Mouse (Mus musculus) left cerebral cortex, adult 8-10 months (tissue): ENCODE measurements around the gene Smg6. TPM values are rescaled to one million over a fixed set of nuclear protein-coding genes. Genes with fewer than 3 reads are reported as not detected.

ENCODE experiments used
- DNase-seq, 2 experiments: peaks; one replicate each; pipeline ENCODE4 v3.0.0; 2022; ENCODE audit warnings: low spot score in 2 of 2
- total RNA-seq, 4 experiments: library from RNA; stranded (reverse); gene quantifications; 2 replicates each; pipeline ENCODE4 v1.2.4; 2022

The Smg6 gene
- total RNA-seq, 4 experiments from 2014 or later, result 30.7 to 33.6 (median 31.9) TPM

DNA sequence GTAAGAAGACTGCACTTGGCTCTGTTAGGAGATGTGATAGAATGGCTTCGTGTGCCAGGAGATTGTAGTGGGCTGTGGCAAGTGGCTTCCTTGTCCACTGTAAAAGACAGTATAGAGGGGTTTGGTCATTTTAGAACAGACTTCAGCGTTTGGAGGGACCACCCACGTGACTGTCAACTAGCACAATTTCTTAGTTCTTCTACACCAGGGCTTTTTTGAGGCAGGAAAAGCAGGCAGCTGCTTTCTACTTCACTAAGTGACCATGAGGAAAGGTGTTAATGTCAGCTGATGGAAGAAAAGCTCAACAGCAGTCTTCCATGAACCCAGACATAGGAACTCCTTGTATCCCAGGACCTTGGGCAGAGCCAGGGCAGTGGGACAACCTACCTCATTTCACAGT lies 121.0 kb downstream of the Smg6 start:
- no peak for DNase-seq

DNA sequence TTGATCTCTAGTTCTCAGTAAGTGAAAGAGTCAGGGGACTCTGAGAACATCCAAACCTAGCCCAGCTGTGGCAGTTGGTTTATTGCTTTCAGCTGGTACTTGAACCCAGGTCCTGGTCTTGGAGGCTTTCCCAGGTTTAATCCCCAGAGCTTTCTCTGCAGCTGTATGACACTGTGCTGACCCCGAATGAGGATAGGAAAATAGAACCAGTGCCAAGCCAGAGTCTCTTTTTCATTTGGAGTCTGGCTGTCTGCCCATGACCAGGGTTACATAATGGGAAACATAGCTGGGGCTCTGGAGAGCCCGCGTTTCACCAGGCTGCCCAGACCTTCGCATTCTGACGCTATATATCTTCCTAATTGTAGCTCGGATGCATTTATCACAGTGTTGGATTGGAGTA lies 121.4 kb downstream of the Smg6 start:
- DNase-seq, result peak in 1 of 2 experiments; percentile 54

DNA sequence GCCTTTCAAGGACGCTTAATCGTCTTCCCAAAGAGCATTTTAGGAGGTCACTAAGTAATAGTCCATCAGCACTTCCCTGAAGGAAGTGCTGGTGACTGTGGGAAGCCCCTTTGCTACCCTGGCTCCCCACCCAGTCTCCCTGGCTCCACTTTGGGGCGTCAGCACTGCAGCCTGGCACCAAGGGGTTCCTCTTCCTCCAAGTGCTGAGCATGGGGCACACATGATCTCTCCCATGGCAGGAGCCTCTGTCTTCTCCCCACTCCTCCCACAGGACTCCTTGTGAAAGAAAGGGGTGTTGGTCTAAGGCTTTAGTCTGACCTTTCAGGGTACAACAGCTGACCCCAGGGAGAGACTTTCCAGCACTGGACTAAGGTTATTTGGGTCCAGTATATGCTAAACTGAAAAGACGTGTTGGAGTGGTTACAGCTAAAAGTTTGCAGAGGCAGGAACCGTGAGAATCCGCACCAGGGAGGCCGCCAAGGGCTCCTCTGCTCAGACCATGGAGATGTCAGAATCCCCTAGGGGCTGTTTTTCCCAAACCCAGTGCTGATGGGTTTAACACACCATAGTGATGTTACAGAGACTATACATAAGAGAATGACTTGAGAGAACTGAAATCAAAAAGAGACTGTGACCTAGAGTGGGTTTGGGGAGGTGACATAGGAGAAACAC lies 122.2 kb downstream of the Smg6 start:
- no peak for DNase-seq

- no peak for DNase-seq
Observed at GRCm38 (mm10) chr11:75049146-75049545, 123.5 kb downstream of the Smg6 start.

- no peak for DNase-seq
Observed at GRCm38 (mm10) chr11:75049807-75050206, 124.2 kb downstream of the Smg6 start.

DNA sequence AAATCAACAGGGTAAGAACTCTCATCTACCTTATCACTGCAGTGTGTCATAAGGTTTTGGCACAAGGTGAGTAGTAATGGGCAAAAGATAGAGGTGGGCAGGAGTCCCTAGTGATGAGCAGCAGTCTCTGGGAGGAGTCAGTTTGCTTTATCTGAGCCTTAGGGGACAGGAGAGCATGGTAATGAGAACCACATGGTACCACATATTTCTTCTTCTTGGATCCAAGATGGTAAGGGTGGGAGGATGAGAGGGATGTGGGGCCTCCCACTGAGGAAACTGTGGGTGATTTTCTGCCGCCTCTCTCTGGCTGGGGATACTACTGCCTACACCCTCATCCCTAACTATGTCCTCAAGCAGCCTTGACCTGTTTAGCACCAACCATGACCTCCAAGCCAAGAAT lies 125.6 kb downstream of the Smg6 start:
- DNase-seq, result no peak

- DNase-seq, result no peak
Observed at GRCm38 (mm10) chr11:75051712-75052550, 126.3 kb downstream of the Smg6 start.

- DNase-seq, result no peak
Observed at GRCm38 (mm10) chr11:75053020-75053419, 127.4 kb downstream of the Smg6 start.

GRCm38 (mm10) chr11:75053722-75054121 lies 128.1 kb downstream of the Smg6 start:
- DNase-seq, result no peak

DNA sequence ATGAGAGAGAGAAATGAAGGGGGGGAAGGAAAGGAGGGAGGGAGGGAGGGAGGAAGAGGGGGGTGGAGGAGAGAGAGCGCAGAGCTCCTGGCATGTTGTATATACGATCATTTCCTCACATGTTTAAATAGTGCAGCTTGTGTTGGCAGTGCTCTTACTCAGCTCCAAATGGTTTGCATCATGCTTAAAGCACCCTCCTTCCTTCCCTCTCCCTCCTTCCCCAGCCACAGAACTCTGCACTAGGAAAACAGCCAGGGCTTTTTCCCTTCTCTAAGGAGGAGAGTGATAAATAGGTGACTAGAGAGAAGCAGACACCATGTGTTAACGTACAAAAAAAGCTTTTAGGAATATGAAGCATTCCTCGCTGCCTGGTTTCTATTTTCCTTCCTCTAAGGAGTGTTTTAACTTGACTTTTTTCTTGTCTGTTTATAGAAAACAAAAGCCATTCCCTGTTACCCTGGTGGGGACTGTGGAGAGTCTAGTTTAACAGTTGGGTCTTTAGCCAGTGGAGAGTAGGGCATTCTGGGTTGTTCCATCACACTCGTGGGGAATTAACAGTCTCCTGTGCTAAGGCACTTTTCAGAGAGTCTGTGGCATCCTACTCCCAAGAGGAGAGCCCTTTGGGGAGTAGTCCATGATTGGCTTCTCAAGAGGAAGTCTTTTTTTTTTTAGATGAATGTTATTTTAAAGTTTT lies 128.7 kb downstream of the Smg6 start:
- no peak for DNase-seq

GRCm38 (mm10) chr11:75054878-75055214 lies 129.2 kb downstream of the Smg6 start:
- no peak for DNase-seq

- no peak for DNase-seq
Observed at GRCm38 (mm10) chr11:75062650-75063049, 137.0 kb downstream of the Smg6 start.

DNA sequence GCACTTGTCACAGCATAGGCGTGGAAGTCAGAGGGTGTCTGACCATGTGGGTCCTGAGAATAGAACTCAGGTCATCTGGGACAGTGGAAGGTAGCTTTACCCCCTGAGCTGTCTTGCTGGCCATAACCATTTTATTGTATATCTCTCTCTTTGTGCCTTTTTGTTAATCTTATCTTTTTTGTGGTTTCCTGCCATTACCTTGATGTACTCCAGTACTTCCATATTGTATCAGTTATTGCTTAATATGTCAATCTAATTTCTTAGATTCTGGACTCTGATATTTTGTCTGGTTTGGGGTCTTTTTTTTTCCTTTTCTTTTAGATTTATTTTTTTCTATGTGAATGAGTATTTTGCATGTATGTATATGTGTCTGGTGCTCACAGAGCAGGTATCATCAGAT lies 138.6 kb downstream of the Smg6 start:
- DNase-seq, result no peak

GRCm38 (mm10) chr11:75071352-75071751 lies 145.7 kb downstream of the Smg6 start:
- no peak for DNase-seq

GRCm38 (mm10) chr11:75072932-75073625 lies 147.5 kb downstream of the Smg6 start:
- DNase-seq, result no peak

DNA sequence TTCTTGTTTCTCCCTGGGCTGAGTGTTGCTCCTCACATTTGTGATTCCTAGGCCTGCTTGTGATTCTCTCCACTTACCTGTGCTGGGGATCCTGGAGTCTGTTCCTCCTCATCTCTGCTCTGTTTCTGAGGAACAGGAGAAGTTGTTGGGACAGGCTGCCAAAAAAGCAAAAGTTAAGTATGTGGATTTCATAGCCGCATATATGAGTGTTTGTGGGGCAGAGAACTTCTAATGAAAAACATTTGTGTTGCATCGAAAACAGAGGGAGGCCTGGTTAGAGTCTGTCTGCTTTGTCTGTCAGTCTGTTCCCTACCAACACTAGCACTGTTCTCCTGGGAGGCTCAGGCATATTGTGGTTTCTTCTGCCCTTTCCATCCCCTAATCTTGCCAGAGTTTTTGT lies 148.1 kb downstream of the Smg6 start:
- no peak for DNase-seq

DNA sequence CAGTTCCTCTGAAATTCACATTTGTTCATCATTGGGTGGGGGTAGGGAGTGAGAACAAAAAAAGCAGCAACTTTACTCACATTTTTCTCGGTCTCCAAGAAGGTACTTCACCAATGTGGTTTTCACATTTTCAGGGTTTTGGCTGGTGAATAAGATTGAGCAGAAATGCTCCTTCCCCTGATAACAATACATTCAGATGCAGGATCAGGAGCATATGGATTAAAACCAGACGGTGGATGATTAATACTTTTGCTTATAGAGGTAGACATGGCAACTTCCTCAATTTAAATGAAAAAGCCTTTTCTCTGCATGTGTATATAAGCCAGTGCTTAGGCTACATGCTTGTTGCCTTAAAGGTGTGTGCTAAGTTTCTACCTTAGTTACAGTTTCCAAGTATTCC lies 148.9 kb downstream of the Smg6 start:
- no peak for DNase-seq

- DNase-seq, result no peak
Observed at GRCm38 (mm10) chr11:75078616-75079015, 153.0 kb downstream of the Smg6 start.

DNA sequence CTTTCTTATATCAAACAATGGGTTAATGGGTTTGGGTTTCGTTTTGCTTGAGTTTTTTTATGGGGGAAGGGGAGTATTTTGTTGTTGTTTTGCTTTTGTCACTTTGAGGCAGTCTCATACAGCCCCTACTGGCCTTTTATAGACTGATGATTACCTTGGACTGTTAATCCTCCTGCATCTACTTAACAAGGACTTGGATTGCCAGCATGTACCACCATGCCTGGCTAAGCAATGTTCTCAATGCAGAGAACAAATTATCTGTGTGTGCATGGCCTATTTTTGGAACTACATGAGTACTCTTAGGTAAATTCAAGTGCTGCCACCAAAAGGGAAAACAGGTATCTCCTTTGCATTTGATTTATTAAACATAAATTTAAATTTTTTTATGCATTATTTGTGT lies 157.4 kb downstream of the Smg6 start:
- DNase-seq, result no peak

DNA sequence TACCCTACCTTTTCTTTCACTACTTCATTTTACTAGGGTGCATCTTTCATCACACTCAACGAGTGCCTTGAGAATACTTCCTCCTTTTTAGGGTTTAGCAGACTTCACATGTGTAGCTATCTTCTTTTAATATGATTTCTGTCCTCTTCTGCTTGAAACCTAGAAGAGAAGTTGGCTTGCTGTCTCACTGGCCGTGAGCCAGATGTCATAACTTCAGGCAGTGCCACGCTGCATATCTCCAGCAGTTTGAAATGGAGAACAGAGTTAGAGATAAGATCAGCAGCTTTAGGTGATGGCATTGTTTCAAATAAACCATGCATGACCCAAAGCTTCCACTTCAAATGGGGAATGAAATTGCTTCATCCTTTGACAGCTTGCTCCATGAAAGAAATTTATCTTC lies 166.5 kb downstream of the Smg6 start:
- DNase-seq, result no peak

DNA sequence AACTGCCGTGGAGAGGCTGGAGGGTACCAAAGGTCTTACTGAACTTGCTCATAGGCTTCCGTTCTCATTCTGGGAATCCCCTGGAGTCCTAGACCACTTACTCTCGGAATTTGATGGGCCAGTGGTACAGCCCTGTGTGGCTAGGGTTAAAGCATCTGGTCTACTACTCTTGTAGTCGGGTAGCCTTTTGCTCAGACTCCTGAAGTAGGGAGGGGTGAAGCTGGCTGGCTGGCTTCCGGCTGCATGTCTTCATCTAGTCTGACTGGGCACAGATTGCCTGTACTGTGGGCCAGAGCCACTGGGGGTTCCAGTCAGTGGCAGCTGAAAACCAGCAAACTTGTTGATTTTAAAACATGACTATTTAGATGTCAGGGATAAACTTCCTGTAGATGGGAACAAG lies 167.0 kb downstream of the Smg6 start:
- no peak for DNase-seq

- DNase-seq, result no peak
Observed at GRCm38 (mm10) chr11:75094759-75095158, 169.1 kb downstream of the Smg6 start.
